In genomic region chr4:150706793-150707724, GRCm38 (mm10) we compare ENCODE assay signal across 8 mouse cellular contexts. TPM values are rescaled to one million over a fixed set of nuclear protein-coding genes. Genes with fewer than 3 reads are reported as not detected.
DNase-seq lines count a peak whose midpoint lies in the region; ATAC-seq and TF ChIP-seq lines count a peak whose summit lies in the region.

No protein-coding gene starts in this region.

- H3K36me3 ChIP-seq in heart, embryonic 15.5 days = no peaks in the 10 kb centered on the region
- H3K36me3 ChIP-seq in stomach, embryonic 16.5 days (ENCODE audit: control insufficient read depth, insufficient read depth, low read length) = no peaks in the 10 kb centered on the region

- no peak overlapping the region for H3K9ac ChIP-seq in heart, embryonic 15.5 days
- peak overlapping the region; percentile 39 for H3K9ac ChIP-seq in stomach, embryonic 16.5 days (ENCODE audit: low read length)

- 50% methylated on average over 19 of the region's 19 CpGs for WGBS in heart, embryonic 15.5 days
- WGBS in stomach, embryonic 16.5 days = 58% methylated on average over 19 of the region's 19 CpGs
- WGBS in cerebellum, adult 2 months = 35% methylated on average over 19 of the region's 19 CpGs

- peaks cover 26% of the 10 kb centered on the region for H3K4me1 ChIP-seq in heart, embryonic 15.5 days (replicated peaks)
- peaks cover 26% of the 10 kb centered on the region for H3K4me1 ChIP-seq in stomach, embryonic 16.5 days (ENCODE audit: control insufficient read depth, insufficient read depth, low read length)
- peaks cover 10% of the 10 kb centered on the region for H3K4me1 ChIP-seq in cerebellum, adult 2 months (ENCODE audit: control insufficient read depth, insufficient read depth, low read length)

- no peak overlapping the region for H3K4me2 ChIP-seq in heart, embryonic 15.5 days
- peak overlapping the region; percentile 13; the same call in 1 of the 2 replicates for H3K4me2 ChIP-seq in stomach, embryonic 16.5 days (ENCODE audit: low read depth, low read length)

- H3K9me3 ChIP-seq in heart, embryonic 15.5 days (replicated peaks) = no peaks in the 10 kb centered on the region
- no peaks in the 10 kb centered on the region for H3K9me3 ChIP-seq in stomach, embryonic 16.5 days (replicated peaks; ENCODE audit: control insufficient read depth, low read length)

- no peak for TF ChIP-seq CTCF in cerebellum, adult 2 months (IDR thresholded peaks at IDR 0.05; ENCODE audit: borderline replicate concordance, insufficient read depth, low read depth, low read length)

- H3K27me3 ChIP-seq in heart, embryonic 15.5 days = 0 out of 2 replicates have a peak, but pooled peaks cover 5% of the 10 kb centered on the region
- no peaks in the 10 kb centered on the region for H3K27me3 ChIP-seq in stomach, embryonic 16.5 days (ENCODE audit: control insufficient read depth, insufficient read depth, low read length)
- no peaks in the 10 kb centered on the region for H3K27me3 ChIP-seq in cerebellum, adult 2 months (ENCODE audit: control insufficient read depth, insufficient read depth, low read length)

- TF ChIP-seq POLR2A in cerebellum, adult 2 months (IDR thresholded peaks at IDR 0.05; ENCODE audit: borderline replicate concordance, insufficient read depth, low read length) = no peak

- H3K27ac ChIP-seq in heart, embryonic 15.5 days = 0 out of 2 replicates have a peak overlapping the region, but pooled peaks have one; percentile 9
- H3K27ac ChIP-seq in stomach, embryonic 16.5 days (ENCODE audit: low read length) = peak overlapping the region; percentile 52; the same call in 1 of the 2 replicates
- H3K27ac ChIP-seq in cerebellum, adult 2 months (ENCODE audit: insufficient read depth, low read length) = no peak overlapping the region

- ATAC-seq in heart, embryonic 15.5 days (replicated peaks; ENCODE audit: insufficient number of reproducible peaks, insufficient read depth, low FRiP score, low read depth) = no peak
- no peak for ATAC-seq in stomach, embryonic 16.5 days (ENCODE audit: insufficient read depth, low FRiP score)

- peak; percentile 64 for DNase-seq in urinary bladder, postnatal 14 days (ENCODE audit: low spot score)
- no peak for DNase-seq in urinary bladder, adult 2 months (ENCODE audit: low spot score)
- peak; percentile 47 to 88 for DNase-seq in kidney, postnatal 25 days
- no peak for DNase-seq in thymus, postnatal 25 days
- DNase-seq in spleen, postnatal 4 days (ENCODE audit: low spot score in 2 of 2) = no peak
- no peak for DNase-seq in cerebellum, adult 2 months

- no peak overlapping the region for H3K4me3 ChIP-seq in heart, embryonic 15.5 days
- no peak overlapping the region for H3K4me3 ChIP-seq in stomach, embryonic 16.5 days (replicated peaks; ENCODE audit: low read length)
- no peak overlapping the region for H3K4me3 ChIP-seq in cerebellum, adult 2 months (replicated peaks; ENCODE audit: insufficient read depth, low read depth, low read length)

RNA-seq across cellular contexts. Expression of gene Slc45a1, which starts 55.1 kb away (rescaled TPM):
- polyA plus RNA-seq in urinary bladder, adult 2 months (2012; rRNA removed) = 0.04 and 0.06 TPM in 2 replicates
- polyA plus RNA-seq in heart, embryonic 15.5 days (2015; fragmentation: Nextera tagmentation; extraction: Ambion mirVana) = 0.32 TPM in 1 of 2 replicates, not detected in the other
- 0.82 and 1.1 TPM in 2 replicates for polyA plus RNA-seq in stomach, embryonic 16.5 days (2015; fragmentation: Nextera tagmentation; extraction: Ambion mirVana)
- 49.1 and 54.9 TPM in 2 replicates for polyA plus RNA-seq in cerebellum, adult 2 months (2012; rRNA removed)

Comparison
In these comparisons a context has a peak if more than half of its experiments do, and no peak if none do; other contexts are left out.
1. DNase-seq: peak in urinary bladder, postnatal 14 days (single experiment) and kidney, postnatal 25 days (2 of 2); none in urinary bladder, adult 2 months (single experiment), thymus, postnatal 25 days (single experiment), spleen, postnatal 4 days (0 of 2) and cerebellum, adult 2 months (0 of 2).
2. RNA of gene Slc45a1, which starts 55.1 kb away (polyA plus RNA-seq): 49.1 to 54.9 TPM in cerebellum, adult 2 months; 0.82 to 1.1 TPM in stomach, embryonic 16.5 days, 0.04 to 0.06 TPM in urinary bladder, adult 2 months and 0.32 TPM in heart, embryonic 15.5 days; every median in the first group is over 10 times any median in the second.